ENCODE assay signal across 19 mouse cellular contexts in genomic region chr7:133376833-133377484, GRCm38 (mm10).
"Had no signal": no experiment of that assay in that cellular context is flagged by ENCODE, and none has a peak within 500 bp of the region (broad histone marks: within the 10 kb centered on the region; RNA-seq: fewer than 3 reads in every experiment).

No protein-coding gene starts in this region.

- DNase-seq: lung, adult 18-20 months; lung, postnatal 4 days; midbrain, embryonic 14.5 days; retina, postnatal 1 day; right cerebral cortex, adult 18-20 months; right cerebral cortex, postnatal 25 days; right cerebral cortex, postnatal 4 days; spleen, adult 18-20 months; thymus, adult 18-20 months; thymus, postnatal 14 days; thymus, postnatal 36 days had no signal

- ATAC-seq: lung, postnatal 0 days; midbrain, embryonic 16.5 days had no signal

- H3K4me3 ChIP-seq: lung, embryonic 15.5 days; midbrain, embryonic 10.5 days; midbrain, embryonic 12.5 days; myocyte; neural tube, embryonic 13.5 days; neural tube, embryonic 15.5 days had no signal

- H3K4me1 ChIP-seq: neural tube, embryonic 13.5 days had no signal

- H3K36me3 ChIP-seq: lung, embryonic 15.5 days; midbrain, embryonic 10.5 days; midbrain, embryonic 12.5 days; neural tube, embryonic 13.5 days; neural tube, embryonic 15.5 days had no signal

- H3K27ac ChIP-seq: midbrain, embryonic 10.5 days; midbrain, embryonic 12.5 days; neural tube, embryonic 13.5 days; neural tube, embryonic 15.5 days had no signal

- H3K9me3 ChIP-seq: lung, embryonic 15.5 days; midbrain, embryonic 10.5 days; midbrain, embryonic 12.5 days; neural tube, embryonic 13.5 days; neural tube, embryonic 15.5 days had no signal

- H3K27me3 ChIP-seq: lung, embryonic 15.5 days; neural tube, embryonic 13.5 days; neural tube, embryonic 15.5 days had no signal

- H3K4me2 ChIP-seq: lung, embryonic 15.5 days; midbrain, embryonic 12.5 days; neural tube, embryonic 13.5 days; neural tube, embryonic 15.5 days had no signal

- H3K9ac ChIP-seq: lung, embryonic 15.5 days; midbrain, embryonic 12.5 days; neural tube, embryonic 13.5 days; neural tube, embryonic 15.5 days had no signal
